Mouse (Mus musculus): ENCODE results near the gene Notum. TPM values are rescaled to one million over a fixed set of nuclear protein-coding genes. Genes with fewer than 3 reads are reported as not detected.

The Notum gene
- polyA plus RNA-seq, 1 experiment: not detected

GRCm38 (mm10) chr11:120647047-120647830, 13.7 kb downstream of the Notum start:
- Histone ChIP-seq H3K27ac (ENCODE audit: insufficient read depth, low read depth, low read length) (peak overlapping the region; percentile 97), H3K4me1 (ENCODE audit: control insufficient read depth, insufficient read depth, low read length) (peaks cover 27% of the 10 kb centered on the region), H3K4me3 (ENCODE audit: insufficient read depth, low read depth, low read length) (peak overlapping the region; percentile 75)
- 83% methylated on average over 35 of the region's 35 CpGs for WGBS
- TF ChIP-seq CTCF (IDR thresholded peaks at IDR 0.05; ENCODE audit: insufficient read depth, low read depth, low read length): no peak
- TF ChIP-seq POLR2A (IDR thresholded peaks at IDR 0.05; ENCODE audit: insufficient read depth, low read depth, low read length): no peak

GRCm38 (mm10) chr11:120643601-120643987, 17.4 kb downstream of the Notum start, which contains the start of gene Pycr1:
Gene Pycr1, minus strand, starts transcription at chr11:120643769.
- peaks cover 27% of the 10 kb centered on the region for H3K4me1 ChIP-seq (ENCODE audit: control insufficient read depth, insufficient read depth, low read length)
- H3K4me3 ChIP-seq (ENCODE audit: insufficient read depth, low read depth, low read length): peak within 1 kb of the TSS; percentile 55
- 0% methylated on average over 15 of the region's 15 CpGs for WGBS
- TF ChIP-seq POLR2A (IDR thresholded peaks at IDR 0.05; ENCODE audit: insufficient read depth, low read depth, low read length) (no peak), CTCF (IDR thresholded peaks at IDR 0.05; ENCODE audit: insufficient read depth, low read depth, low read length) (no peak)
- no peak within 1 kb of the TSS for H3K27ac ChIP-seq (ENCODE audit: insufficient read depth, low read depth, low read length)

- H3K27ac ChIP-seq (ENCODE audit: insufficient read depth, low read depth, low read length): no peak overlapping the region
Observed at GRCm38 (mm10) chr11:120642939-120643600, 17.9 kb downstream of the Notum start.

GRCm38 (mm10) chr11:120641869-120642268, 19.1 kb downstream of the Notum start:
- TF ChIP-seq POLR2A (IDR thresholded peaks at IDR 0.05; ENCODE audit: insufficient read depth, low read depth, low read length) (no peak), CTCF (IDR thresholded peaks at IDR 0.05; ENCODE audit: insufficient read depth, low read depth, low read length) (no peak)
- Histone ChIP-seq H3K4me3 (ENCODE audit: insufficient read depth, low read depth, low read length) (no peak overlapping the region), H3K4me1 (ENCODE audit: control insufficient read depth, insufficient read depth, low read length) (peaks cover 16% of the 10 kb centered on the region), H3K27ac (ENCODE audit: insufficient read depth, low read depth, low read length) (no peak overlapping the region)
- 92% methylated on average over 8 of the region's 8 CpGs for WGBS

More at GRCm38 (mm10) chr11:120642939-120643600, 17.9 kb downstream of the Notum start:
- 1% methylated on average over 18 of the region's 18 CpGs for WGBS
- peaks cover 27% of the 10 kb centered on the region for H3K4me1 ChIP-seq (ENCODE audit: control insufficient read depth, insufficient read depth, low read length)
- peak overlapping the region; percentile 55 for H3K4me3 ChIP-seq (ENCODE audit: insufficient read depth, low read depth, low read length)
- TF ChIP-seq POLR2A (IDR thresholded peaks at IDR 0.05; ENCODE audit: insufficient read depth, low read depth, low read length) (no peak), CTCF (IDR thresholded peaks at IDR 0.05; ENCODE audit: insufficient read depth, low read depth, low read length) (no peak)

- TF ChIP-seq CTCF (IDR thresholded peaks at IDR 0.05; ENCODE audit: insufficient read depth, low read depth, low read length): no peak
- no peak for TF ChIP-seq POLR2A (IDR thresholded peaks at IDR 0.05; ENCODE audit: insufficient read depth, low read depth, low read length)
- no peak overlapping the region for H3K4me3 ChIP-seq (ENCODE audit: insufficient read depth, low read depth, low read length)
- H3K4me1 ChIP-seq (ENCODE audit: control insufficient read depth, insufficient read depth, low read length): peaks cover 12% of the 10 kb centered on the region
- WGBS: 71% methylated on average over 9 of the region's 9 CpGs
- no peak overlapping the region for H3K27ac ChIP-seq (ENCODE audit: insufficient read depth, low read depth, low read length)
Observed at GRCm38 (mm10) chr11:120641255-120641654, 19.7 kb downstream of the Notum start.

- Histone ChIP-seq H3K4me3 (ENCODE audit: insufficient read depth, low read depth, low read length) (no peak overlapping the region), H3K4me1 (ENCODE audit: control insufficient read depth, insufficient read depth, low read length) (peaks cover 26% of the 10 kb centered on the region), H3K27ac (ENCODE audit: insufficient read depth, low read depth, low read length) (no peak overlapping the region)
- 75% methylated on average over 5 of the region's 5 CpGs for WGBS
- no peak for TF ChIP-seq POLR2A (IDR thresholded peaks at IDR 0.05; ENCODE audit: insufficient read depth, low read depth, low read length)
- TF ChIP-seq CTCF (IDR thresholded peaks at IDR 0.05; ENCODE audit: insufficient read depth, low read depth, low read length): no peak
Observed at GRCm38 (mm10) chr11:120634810-120635209, 26.2 kb downstream of the Notum start.

- WGBS: 10% methylated on average over 58 of the region's 58 CpGs
- peak; percentile 44; the same call in 1 of the 2 replicates for TF ChIP-seq POLR2A (IDR thresholded peaks at IDR 0.05; ENCODE audit: insufficient read depth, low read depth, low read length)
- no peak for TF ChIP-seq CTCF (IDR thresholded peaks at IDR 0.05; ENCODE audit: insufficient read depth, low read depth, low read length)
Observed at GRCm38 (mm10) chr11:120633520-120634343, 27.2 kb downstream of the Notum start, which contains the start of gene Mafg. Gene Mafg, minus strand, starts transcription at chr11:120633600.

More at GRCm38 (mm10) chr11:120633520-120634343, 27.2 kb downstream of the Notum start, which contains the start of gene Mafg:
- Histone ChIP-seq H3K4me3 (ENCODE audit: insufficient read depth, low read depth, low read length) (peak within 1 kb of the TSS; percentile 97), H3K27ac (ENCODE audit: insufficient read depth, low read depth, low read length) (peak within 1 kb of the TSS; percentile 82), H3K4me1 (ENCODE audit: control insufficient read depth, insufficient read depth, low read length) (peaks cover 37% of the 10 kb centered on the region)
